Mouse (Mus musculus) embryo, embryonic 9.5 days (tissue): Measurements from ENCODE around the gene Ntrk3.

Experiments used
- DNase-seq: peaks from one replicate; pipeline ENCODE4 v3.0.0-alpha.2; 2017; ENCODE audit errors: extremely low spot score

Gene Ntrk3

GRCm38 (mm10) chr7:78720989-78721816, 16.6 kb downstream of the Ntrk3 start:
- no peak for DNase-seq

- no peak for DNase-seq
Measured at GRCm38 (mm10) chr7:78719795-78720460, 17.9 kb downstream of the Ntrk3 start.

GRCm38 (mm10) chr7:78719117-78719516, 18.7 kb downstream of the Ntrk3 start:
- no peak for DNase-seq

GRCm38 (mm10) chr7:78718191-78718609, 19.6 kb downstream of the Ntrk3 start:
- no peak for DNase-seq

- DNase-seq, result no peak
Measured at GRCm38 (mm10) chr7:78707708-78708107, 30.1 kb downstream of the Ntrk3 start.

GRCm38 (mm10) chr7:78707122-78707521, 30.7 kb downstream of the Ntrk3 start:
- no peak for DNase-seq

GRCm38 (mm10) chr7:78702676-78703075, 35.1 kb downstream of the Ntrk3 start:
- no peak for DNase-seq

GRCm38 (mm10) chr7:78695200-78695599, 42.6 kb downstream of the Ntrk3 start:
- no peak for DNase-seq

- no peak for DNase-seq
Measured at GRCm38 (mm10) chr7:78693148-78693547, 44.7 kb downstream of the Ntrk3 start.

GRCm38 (mm10) chr7:78690956-78691355, 46.9 kb downstream of the Ntrk3 start:
- DNase-seq, result no peak

GRCm38 (mm10) chr7:78684943-78685342, 52.9 kb downstream of the Ntrk3 start:
- DNase-seq, result no peak

GRCm38 (mm10) chr7:78680871-78681270, 56.9 kb downstream of the Ntrk3 start:
- DNase-seq, result no peak

- DNase-seq, result no peak
Measured at GRCm38 (mm10) chr7:78669407-78669806, 68.4 kb downstream of the Ntrk3 start.

- no peak for DNase-seq
Measured at GRCm38 (mm10) chr7:78668916-78669315, 68.9 kb downstream of the Ntrk3 start.

GRCm38 (mm10) chr7:78668003-78668635, 69.7 kb downstream of the Ntrk3 start:
- DNase-seq, result no peak

- DNase-seq, result no peak
Measured at GRCm38 (mm10) chr7:78660832-78661231, 77.0 kb downstream of the Ntrk3 start.

GRCm38 (mm10) chr7:78659846-78660245, 78.0 kb downstream of the Ntrk3 start:
- no peak for DNase-seq

- DNase-seq, result no peak
Measured at GRCm38 (mm10) chr7:78658026-78658425, 79.8 kb downstream of the Ntrk3 start.

GRCm38 (mm10) chr7:78656181-78656580, 81.6 kb downstream of the Ntrk3 start:
- DNase-seq, result no peak

GRCm38 (mm10) chr7:78653686-78654085, 84.1 kb downstream of the Ntrk3 start:
- DNase-seq, result no peak

GRCm38 (mm10) chr7:78652296-78652695, 85.5 kb downstream of the Ntrk3 start:
- no peak for DNase-seq

GRCm38 (mm10) chr7:78651540-78651939, 86.3 kb downstream of the Ntrk3 start:
- DNase-seq, result no peak

- DNase-seq, result no peak
Measured at GRCm38 (mm10) chr7:78643667-78644066, 94.1 kb downstream of the Ntrk3 start.
